Mouse (Mus musculus): ENCODE results near the gene Vtn. TPM values are rescaled to one million over a fixed set of nuclear protein-coding genes. Genes with fewer than 3 reads are reported as not detected.

The Vtn gene
- polyA plus RNA-seq, 1 experiment from 2014 or later = 91.3 TPM

GRCm38 (mm10) chr11:78502909-78503650 is 4.2 kb downstream of the Vtn start, which contains the start of gene Sebox:
TSS of gene Sebox (plus strand) at chr11:78503447.
- WGBS = 69% methylated on average over 7 of the region's 7 CpGs
- Histone ChIP-seq H3K27me3 (ENCODE audit: control insufficient read depth, insufficient read depth, low read length) (no peaks in the 10 kb centered on the region), H3K4me3 (ENCODE audit: low read depth, low read length) (no peak within 1 kb of the TSS), H3K9me3 (ENCODE audit: control insufficient read depth, low read length) (no peaks in the 10 kb centered on the region), H3K36me3 (ENCODE audit: control insufficient read depth, insufficient read depth, low read length) (peaks cover 5% of the 10 kb centered on the region; the same call in 1 of the 2 replicates), H3K4me2 (ENCODE audit: low read depth, low read length) (no peak within 1 kb of the TSS), H3K4me1 (ENCODE audit: control insufficient read depth, insufficient read depth, low read length) (peaks cover 4% of the 10 kb centered on the region; the same call in 1 of the 2 replicates), H3K27ac (ENCODE audit: low read depth, low read length) (no peak within 1 kb of the TSS), H3K9ac (replicated peaks; ENCODE audit: low read depth, low read length) (no peak within 1 kb of the TSS)
- no peak for ATAC-seq (ENCODE audit: low read depth)

- no peak overlapping the region for H3K4me2 ChIP-seq (ENCODE audit: low read depth, low read length)
Observed at GRCm38 (mm10) chr11:78505430-78505829, 6.5 kb downstream of the Vtn start.

GRCm38 (mm10) chr11:78509148-78509547 is 10.3 kb downstream of the Vtn start:
- Histone ChIP-seq H3K9me3 (ENCODE audit: control insufficient read depth, low read length) (no peaks in the 10 kb centered on the region), H3K4me3 (ENCODE audit: low read depth, low read length) (no peak overlapping the region), H3K27me3 (ENCODE audit: control insufficient read depth, insufficient read depth, low read length) (no peaks in the 10 kb centered on the region), H3K4me1 (ENCODE audit: control insufficient read depth, insufficient read depth, low read length) (peaks cover 13% of the 10 kb centered on the region), H3K4me2 (ENCODE audit: low read depth, low read length) (no peak overlapping the region), H3K27ac (ENCODE audit: low read depth, low read length) (no peak overlapping the region), H3K9ac (replicated peaks; ENCODE audit: low read depth, low read length) (no peak overlapping the region), H3K36me3 (ENCODE audit: control insufficient read depth, insufficient read depth, low read length) (peaks cover 14% of the 10 kb centered on the region)
- no peak for ATAC-seq (ENCODE audit: low read depth)
- 86% methylated on average over 5 of the region's 5 CpGs for WGBS

More at GRCm38 (mm10) chr11:78505430-78505829, 6.5 kb downstream of the Vtn start:
- H3K27ac ChIP-seq (ENCODE audit: low read depth, low read length) = no peak overlapping the region
- H3K4me1 ChIP-seq (ENCODE audit: control insufficient read depth, insufficient read depth, low read length) = no peaks in the 10 kb centered on the region
- no peak for ATAC-seq (ENCODE audit: low read depth)
- peaks cover 14% of the 10 kb centered on the region for H3K36me3 ChIP-seq (ENCODE audit: control insufficient read depth, insufficient read depth, low read length)
- no peak overlapping the region for H3K9ac ChIP-seq (replicated peaks; ENCODE audit: low read depth, low read length)
- WGBS = 86% methylated on average over 3 of the region's 3 CpGs
- no peaks in the 10 kb centered on the region for H3K9me3 ChIP-seq (ENCODE audit: control insufficient read depth, low read length)
- H3K4me3 ChIP-seq (ENCODE audit: low read depth, low read length) = no peak overlapping the region
- no peaks in the 10 kb centered on the region for H3K27me3 ChIP-seq (ENCODE audit: control insufficient read depth, insufficient read depth, low read length)

GRCm38 (mm10) chr11:78512025-78512957 is 13.4 kb downstream of the Vtn start, which contains the start of the genes Tmem199 and Poldip2:
TSS of gene Tmem199 (minus strand) at chr11:78512172.
TSS of gene Poldip2 (plus strand) at chr11:78512193.
- Histone ChIP-seq H3K4me3 (ENCODE audit: low read depth, low read length) (peak within 1 kb of the TSS; percentile 97), H3K27me3 (ENCODE audit: control insufficient read depth, insufficient read depth, low read length) (no peaks in the 10 kb centered on the region), H3K36me3 (ENCODE audit: control insufficient read depth, insufficient read depth, low read length) (peaks cover 19% of the 10 kb centered on the region), H3K9me3 (ENCODE audit: control insufficient read depth, low read length) (no peaks in the 10 kb centered on the region), H3K9ac (replicated peaks; ENCODE audit: low read depth, low read length) (peak within 1 kb of the TSS; percentile 86), H3K27ac (ENCODE audit: low read depth, low read length) (peak within 1 kb of the TSS; percentile 80), H3K4me2 (ENCODE audit: low read depth, low read length) (peak within 1 kb of the TSS; percentile 97), H3K4me1 (ENCODE audit: control insufficient read depth, insufficient read depth, low read length) (peaks cover 13% of the 10 kb centered on the region)
- 2% methylated on average over 61 of the region's 67 CpGs for WGBS
- peak; percentile 96 for ATAC-seq (ENCODE audit: low read depth)

- H3K36me3 ChIP-seq (ENCODE audit: control insufficient read depth, insufficient read depth, low read length) = peaks cover 25% of the 10 kb centered on the region
- H3K9ac ChIP-seq (replicated peaks; ENCODE audit: low read depth, low read length) = peak overlapping the region; percentile 86; the same call in 1 of the 2 replicates
- no peak overlapping the region for H3K27ac ChIP-seq (ENCODE audit: low read depth, low read length)
- 78% methylated on average over 3 of the region's 3 CpGs for WGBS
- H3K27me3 ChIP-seq (ENCODE audit: control insufficient read depth, insufficient read depth, low read length) = no peaks in the 10 kb centered on the region
- H3K4me2 ChIP-seq (ENCODE audit: low read depth, low read length) = peak overlapping the region; percentile 97
- peak overlapping the region; percentile 97 for H3K4me3 ChIP-seq (ENCODE audit: low read depth, low read length)
- no peak for ATAC-seq (ENCODE audit: low read depth)
- H3K4me1 ChIP-seq (ENCODE audit: control insufficient read depth, insufficient read depth, low read length) = peaks cover 13% of the 10 kb centered on the region
- no peaks in the 10 kb centered on the region for H3K9me3 ChIP-seq (ENCODE audit: control insufficient read depth, low read length)
Observed at GRCm38 (mm10) chr11:78513106-78513790, 14.4 kb downstream of the Vtn start.

- ATAC-seq (ENCODE audit: low read depth) = no peak
- H3K4me2 ChIP-seq (ENCODE audit: low read depth, low read length) = no peak overlapping the region
- no peaks in the 10 kb centered on the region for H3K9me3 ChIP-seq (ENCODE audit: control insufficient read depth, low read length)
- H3K27me3 ChIP-seq (ENCODE audit: control insufficient read depth, insufficient read depth, low read length) = no peaks in the 10 kb centered on the region
- H3K9ac ChIP-seq (replicated peaks; ENCODE audit: low read depth, low read length) = no peak overlapping the region
- 68% methylated on average over 2 of the region's 2 CpGs for WGBS
- no peak overlapping the region for H3K4me3 ChIP-seq (ENCODE audit: low read depth, low read length)
- no peak overlapping the region for H3K27ac ChIP-seq (ENCODE audit: low read depth, low read length)
- peaks cover 31% of the 10 kb centered on the region for H3K36me3 ChIP-seq (ENCODE audit: control insufficient read depth, insufficient read depth, low read length)
- H3K4me1 ChIP-seq (ENCODE audit: control insufficient read depth, insufficient read depth, low read length) = peaks cover 13% of the 10 kb centered on the region
Observed at GRCm38 (mm10) chr11:78515549-78516325, 16.8 kb downstream of the Vtn start.

- Histone ChIP-seq H3K4me2 (ENCODE audit: low read depth, low read length) (no peak overlapping the region), H3K36me3 (ENCODE audit: control insufficient read depth, insufficient read depth, low read length) (peaks cover 59% of the 10 kb centered on the region), H3K4me1 (ENCODE audit: control insufficient read depth, insufficient read depth, low read length) (no peaks in the 10 kb centered on the region), H3K27ac (ENCODE audit: low read depth, low read length) (no peak overlapping the region), H3K4me3 (ENCODE audit: low read depth, low read length) (no peak overlapping the region), H3K27me3 (ENCODE audit: control insufficient read depth, insufficient read depth, low read length) (no peaks in the 10 kb centered on the region), H3K9me3 (ENCODE audit: control insufficient read depth, low read length) (no peaks in the 10 kb centered on the region), H3K9ac (replicated peaks; ENCODE audit: low read depth, low read length) (no peak overlapping the region)
- WGBS = 92% methylated on average over 10 of the region's 10 CpGs
- no peak for ATAC-seq (ENCODE audit: low read depth)
Observed at GRCm38 (mm10) chr11:78518931-78519330, 20.0 kb downstream of the Vtn start.

GRCm38 (mm10) chr11:78521880-78522279 is 23.0 kb downstream of the Vtn start:
- H3K4me2 ChIP-seq (ENCODE audit: low read depth, low read length) = no peak overlapping the region
- H3K27me3 ChIP-seq (ENCODE audit: control insufficient read depth, insufficient read depth, low read length) = no peaks in the 10 kb centered on the region
- 90% methylated on average over 3 of the region's 3 CpGs for WGBS
- H3K9me3 ChIP-seq (ENCODE audit: control insufficient read depth, low read length) = no peaks in the 10 kb centered on the region
- H3K27ac ChIP-seq (ENCODE audit: low read depth, low read length) = no peak overlapping the region
- H3K9ac ChIP-seq (replicated peaks; ENCODE audit: low read depth, low read length) = no peak overlapping the region
- no peak for ATAC-seq (ENCODE audit: low read depth)
- no peak overlapping the region for H3K4me3 ChIP-seq (ENCODE audit: low read depth, low read length)
- H3K4me1 ChIP-seq (ENCODE audit: control insufficient read depth, insufficient read depth, low read length) = no peaks in the 10 kb centered on the region
- peaks cover 71% of the 10 kb centered on the region for H3K36me3 ChIP-seq (ENCODE audit: control insufficient read depth, insufficient read depth, low read length)

All from neural tube, embryonic 14.5 days (tissue).